Mouse (Mus musculus): ENCODE data around the gene Lrrn4cl. TPM values are rescaled to one million over a fixed set of nuclear protein-coding genes. Genes with fewer than 3 reads are reported as not detected.
"Not testable (repeated sequence)": the region's sequence is repeated elsewhere in the genome, so short reads cannot be mapped to it uniquely, and the experiment has no call there.

Lrrn4cl gene
- polyA plus RNA-seq, 1 experiment from 2014 or later = 0.65 TPM

DNA sequence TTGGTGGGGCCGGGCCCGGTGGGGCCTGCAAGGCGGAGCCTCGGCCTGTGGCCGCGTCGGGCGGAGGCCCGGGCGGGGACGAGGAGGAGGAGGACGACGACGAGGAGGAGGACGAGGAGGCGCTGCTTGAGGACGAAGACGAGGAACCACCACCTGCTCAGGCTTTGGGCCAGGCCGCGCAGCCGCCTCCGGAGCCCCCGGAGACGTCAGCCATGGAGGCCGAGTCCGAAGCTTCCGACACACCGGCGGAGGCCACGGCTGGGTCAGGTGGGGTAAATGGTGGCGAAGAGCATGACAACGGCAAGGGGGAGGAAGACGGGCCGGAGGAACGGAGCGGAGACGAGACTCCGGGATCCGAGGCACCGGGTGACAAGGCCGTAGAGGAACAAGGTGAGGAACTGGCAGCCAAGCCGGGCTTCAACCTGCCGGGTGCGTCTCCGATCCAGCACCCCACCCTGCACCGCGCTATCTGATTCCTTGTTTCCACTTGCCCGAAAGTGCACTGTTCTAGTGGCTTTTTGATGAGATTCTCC lies 30.1 kb upstream of the Lrrn4cl start:
- peak overlapping the region; percentile 100 for H3K27ac ChIP-seq
- peaks cover 42% of the 10 kb centered on the region for H3K4me1 ChIP-seq
- H3K9me3 ChIP-seq = no peaks in the 10 kb centered on the region
- H3K27me3 ChIP-seq = no peaks in the 10 kb centered on the region
- H3K36me3 ChIP-seq = peaks cover 38% of the 10 kb centered on the region
- WGBS = under 1% methylated on average over 48 of the region's 48 CpGs
- H3K4me2 ChIP-seq = peak overlapping the region; percentile 97
- no peak for ATAC-seq (ENCODE audit: insufficient number of reproducible peaks, insufficient read depth, low FRiP score, low TSS enrichment, low read depth)
- peak overlapping the region; percentile 99 for H3K9ac ChIP-seq
- peak overlapping the region; percentile 100 for H3K4me3 ChIP-seq

GRCm38 (mm10) chr19:8821146-8821545 lies 29.4 kb upstream of the Lrrn4cl start:
- Histone ChIP-seq H3K4me1 (peaks cover 37% of the 10 kb centered on the region), H3K9ac (peak overlapping the region; percentile 99), H3K36me3 (peaks cover 42% of the 10 kb centered on the region), H3K27me3 (no peaks in the 10 kb centered on the region), H3K4me2 (peak overlapping the region; percentile 97), H3K4me3 (peak overlapping the region; percentile 100), H3K27ac (peak overlapping the region; percentile 100; the same call in 1 of the 2 replicates), H3K9me3 (no peaks in the 10 kb centered on the region)
- ATAC-seq (ENCODE audit: insufficient number of reproducible peaks, insufficient read depth, low FRiP score, low TSS enrichment, low read depth) = no peak
- WGBS = 1% methylated on average over 7 of the region's 7 CpGs

GRCm38 (mm10) chr19:8822696-8823095 lies 27.9 kb upstream of the Lrrn4cl start:
- no peaks in the 10 kb centered on the region for H3K9me3 ChIP-seq
- 74% methylated on average over 8 of the region's 8 CpGs for WGBS
- H3K4me2 ChIP-seq = peak overlapping the region; percentile 97
- no peak overlapping the region for H3K27ac ChIP-seq
- H3K4me1 ChIP-seq = peaks cover 26% of the 10 kb centered on the region
- H3K4me3 ChIP-seq = peak overlapping the region; percentile 100
- H3K36me3 ChIP-seq = peaks cover 50% of the 10 kb centered on the region
- no peaks in the 10 kb centered on the region for H3K27me3 ChIP-seq
- no peak for ATAC-seq (ENCODE audit: insufficient number of reproducible peaks, insufficient read depth, low FRiP score, low TSS enrichment, low read depth)
- H3K9ac ChIP-seq = peak overlapping the region; percentile 57

GRCm38 (mm10) chr19:8829660-8830059 lies 20.9 kb upstream of the Lrrn4cl start, which contains the start of gene AC129217.1:
Gene AC129217.1, plus strand, starts transcription at chr19:8829773.
- no peak within 1 kb of the TSS for H3K4me2 ChIP-seq
- H3K9me3 ChIP-seq = no peaks in the 10 kb centered on the region
- H3K4me3 ChIP-seq = no peak within 1 kb of the TSS
- ATAC-seq (ENCODE audit: insufficient number of reproducible peaks, insufficient read depth, low FRiP score, low TSS enrichment, low read depth) = no peak
- H3K27me3 ChIP-seq = no peaks in the 10 kb centered on the region
- 88% methylated on average over 8 of the region's 8 CpGs for WGBS
- peaks cover 99% of the 10 kb centered on the region for H3K36me3 ChIP-seq
- H3K4me1 ChIP-seq = no peaks in the 10 kb centered on the region
- H3K9ac ChIP-seq = no peak within 1 kb of the TSS
- H3K27ac ChIP-seq = no peak within 1 kb of the TSS

- Histone ChIP-seq H3K4me2 (no peak overlapping the region), H3K27me3 (no peaks in the 10 kb centered on the region), H3K9ac (no peak overlapping the region), H3K9me3 (no peaks in the 10 kb centered on the region), H3K4me3 (no peak overlapping the region), H3K36me3 (peaks cover 98% of the 10 kb centered on the region), H3K27ac (no peak overlapping the region), H3K4me1 (no peaks in the 10 kb centered on the region)
- no peak for ATAC-seq (ENCODE audit: insufficient number of reproducible peaks, insufficient read depth, low FRiP score, low TSS enrichment, low read depth)
- 90% methylated on average over 8 of the region's 8 CpGs for WGBS
These were observed 19.9 kb upstream of the Lrrn4cl start for GRCm38 (mm10) chr19:8830664-8831063.

DNA sequence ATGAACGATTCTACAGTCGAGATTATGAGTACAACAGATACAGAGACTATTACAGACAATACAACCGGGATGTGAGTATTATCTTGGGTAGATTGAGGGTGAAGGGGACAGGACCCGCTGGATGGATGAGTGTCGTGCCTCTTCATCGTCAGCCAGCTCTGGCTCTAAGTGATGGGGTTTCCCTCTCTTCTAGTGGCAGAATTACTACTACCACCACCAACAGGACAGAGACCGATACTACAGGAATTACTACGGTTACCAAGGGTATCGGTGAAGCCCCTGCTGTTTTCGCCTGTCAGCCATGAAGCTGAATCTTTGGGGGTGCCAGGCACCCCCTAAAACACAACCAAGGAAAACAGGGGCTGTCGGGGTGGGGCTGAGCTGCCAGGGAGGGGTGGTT lies 19.3 kb upstream of the Lrrn4cl start:
- no peaks in the 10 kb centered on the region for H3K9me3 ChIP-seq
- H3K9ac ChIP-seq = no peak overlapping the region
- H3K36me3 ChIP-seq = peaks cover 98% of the 10 kb centered on the region
- WGBS = 85% methylated on average over 11 of the region's 11 CpGs
- H3K27ac ChIP-seq = no peak overlapping the region
- H3K4me1 ChIP-seq = no peaks in the 10 kb centered on the region
- no peaks in the 10 kb centered on the region for H3K27me3 ChIP-seq
- H3K4me3 ChIP-seq = no peak overlapping the region
- ATAC-seq (ENCODE audit: insufficient number of reproducible peaks, insufficient read depth, low FRiP score, low TSS enrichment, low read depth) = no peak
- H3K4me2 ChIP-seq = no peak overlapping the region

DNA sequence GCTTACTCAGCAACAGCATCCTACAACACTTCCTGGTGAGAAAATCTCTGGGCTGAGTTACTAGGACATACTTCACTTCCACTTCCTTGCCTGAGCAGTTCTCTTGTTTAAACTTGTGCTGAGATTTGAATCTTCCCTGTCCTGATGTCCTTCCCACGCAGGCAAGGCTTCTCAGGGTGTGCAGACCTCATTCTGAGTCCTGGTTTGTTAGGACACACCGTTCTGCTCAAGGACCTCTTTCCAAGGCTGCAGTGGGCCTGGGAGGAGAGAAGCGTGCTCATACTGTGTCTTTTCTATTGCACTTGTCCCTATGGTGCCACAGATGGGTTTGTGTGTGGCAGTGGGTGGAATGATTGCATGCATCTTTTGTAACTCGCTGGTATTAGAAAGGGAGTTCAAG lies 17.6 kb upstream of the Lrrn4cl start:
- peaks cover under 1% of the 10 kb centered on the region; the same call in 1 of the 2 replicates for H3K4me1 ChIP-seq
- peaks cover 82% of the 10 kb centered on the region for H3K36me3 ChIP-seq
- no peak overlapping the region for H3K27ac ChIP-seq
- 91% methylated on average over 4 of the region's 4 CpGs for WGBS
- no peak for ATAC-seq (ENCODE audit: insufficient number of reproducible peaks, insufficient read depth, low FRiP score, low TSS enrichment, low read depth)
- no peak overlapping the region for H3K9ac ChIP-seq
- H3K4me3 ChIP-seq = no peak overlapping the region
- H3K4me2 ChIP-seq = no peak overlapping the region
- H3K27me3 ChIP-seq = no peaks in the 10 kb centered on the region
- no peaks in the 10 kb centered on the region for H3K9me3 ChIP-seq

- H3K27me3 ChIP-seq; H3K4me2 ChIP-seq; H3K4me3 ChIP-seq; H3K9me3 ChIP-seq; H3K9ac ChIP-seq; ATAC-seq (ENCODE audit: insufficient number of reproducible peaks, insufficient read depth, low FRiP score, low TSS enrichment, low read depth): not testable (repeated sequence)
- Histone ChIP-seq H3K36me3 (peaks cover 51% of the 10 kb centered on the region), H3K4me1 (peaks cover 31% of the 10 kb centered on the region), H3K27ac (peak overlapping the region; percentile 99; the same call in 1 of the 2 replicates)
- WGBS = 97% methylated on average over 10 of the region's 10 CpGs
These were observed 14.2 kb upstream of the Lrrn4cl start for GRCm38 (mm10) chr19:8836327-8836726.

DNA sequence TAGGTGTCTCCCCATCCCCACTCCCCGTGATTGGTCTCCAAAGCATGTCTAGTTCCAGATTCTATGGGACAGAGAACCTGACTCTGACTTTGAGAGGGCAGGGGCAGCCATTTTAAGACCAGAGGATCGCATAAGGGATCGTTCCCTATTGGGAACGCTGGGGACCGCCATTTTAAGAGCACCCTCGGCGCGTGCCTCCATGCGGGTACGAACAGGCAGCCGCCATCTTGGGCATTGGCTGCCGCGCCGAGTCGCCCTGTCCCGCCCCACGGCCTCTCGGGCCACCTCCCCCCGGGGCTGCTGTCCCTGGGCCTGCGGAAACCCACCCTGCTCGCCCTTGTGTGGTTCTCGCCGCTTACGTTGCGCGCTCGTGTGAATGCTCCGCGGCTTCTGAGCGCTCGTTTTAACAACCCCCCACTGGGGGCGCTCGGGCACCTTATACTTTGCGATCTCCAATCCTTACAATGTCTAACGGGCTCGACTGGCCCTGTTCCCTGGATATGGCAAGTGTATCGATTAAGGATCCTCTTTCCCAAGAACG lies 13.2 kb upstream of the Lrrn4cl start, which contains the start of gene Bscl2:
Bscl2 (plus strand) TSS at position 217 of the 541 bp plus-strand sequence.
- H3K4me1 ChIP-seq = peaks cover 31% of the 10 kb centered on the region
- H3K4me3 ChIP-seq = peak within 1 kb of the TSS; percentile 56
- H3K4me2 ChIP-seq = peak within 1 kb of the TSS; percentile 79
- peak within 1 kb of the TSS; percentile 99 for H3K27ac ChIP-seq
- WGBS = under 1% methylated on average over 38 of the region's 38 CpGs
- peak within 1 kb of the TSS; percentile 83 for H3K9ac ChIP-seq
- H3K27me3 ChIP-seq = no peaks in the 10 kb centered on the region
- no peaks in the 10 kb centered on the region for H3K9me3 ChIP-seq
- ATAC-seq (ENCODE audit: insufficient number of reproducible peaks, insufficient read depth, low FRiP score, low TSS enrichment, low read depth) = peak; percentile 53
- H3K36me3 ChIP-seq = peaks cover 44% of the 10 kb centered on the region

GRCm38 (mm10) chr19:8838041-8838730 lies 12.4 kb upstream of the Lrrn4cl start:
- WGBS = 17% methylated on average over 15 of the region's 15 CpGs
- Histone ChIP-seq H3K4me3 (peak overlapping the region; percentile 56), H3K27ac (peak overlapping the region; percentile 99), H3K4me1 (peaks cover 31% of the 10 kb centered on the region), H3K36me3 (peaks cover 43% of the 10 kb centered on the region), H3K4me2 (peak overlapping the region; percentile 79), H3K9ac (peak overlapping the region; percentile 83), H3K9me3 (no peaks in the 10 kb centered on the region), H3K27me3 (no peaks in the 10 kb centered on the region)
- no peak; the same call in 1 of the 2 replicates for ATAC-seq (ENCODE audit: insufficient number of reproducible peaks, insufficient read depth, low FRiP score, low TSS enrichment, low read depth)

GRCm38 (mm10) chr19:8839103-8839907 lies 11.3 kb upstream of the Lrrn4cl start, which contains the start of gene Gng3:
Gene Gng3, minus strand, starts transcription at chr19:8839194.
- peaks cover 31% of the 10 kb centered on the region for H3K4me1 ChIP-seq
- peak within 1 kb of the TSS; percentile 99 for H3K27ac ChIP-seq
- no peaks in the 10 kb centered on the region for H3K27me3 ChIP-seq
- peak within 1 kb of the TSS; percentile 56 for H3K4me3 ChIP-seq
- WGBS = 47% methylated on average over 11 of the region's 11 CpGs
- H3K4me2 ChIP-seq = peak within 1 kb of the TSS; percentile 79
- peak within 1 kb of the TSS; percentile 83 for H3K9ac ChIP-seq
- no peaks in the 10 kb centered on the region for H3K9me3 ChIP-seq
- H3K36me3 ChIP-seq = peaks cover 32% of the 10 kb centered on the region
- peak; percentile 27 for ATAC-seq (ENCODE audit: insufficient number of reproducible peaks, insufficient read depth, low FRiP score, low TSS enrichment, low read depth)

All from embryonic facial prominence, embryonic 13.5 days (tissue).